Mouse (Mus musculus) layer of hippocampus, adult 8-10 months (tissue): ENCODE measurements at regions not wholly inside any gene's neighbourhood (a gene's known extent, or its start where the extent isn't known, plus 50 kb on each side); places are given as distances from the start of the nearest gene placed in this dataset.

Source experiments
- DNase-seq, 2 experiments: peaks; one replicate each; pipeline ENCODE4 v3.0.0; 2022; ENCODE audit warnings: low spot score in 2 of 2

DNA sequence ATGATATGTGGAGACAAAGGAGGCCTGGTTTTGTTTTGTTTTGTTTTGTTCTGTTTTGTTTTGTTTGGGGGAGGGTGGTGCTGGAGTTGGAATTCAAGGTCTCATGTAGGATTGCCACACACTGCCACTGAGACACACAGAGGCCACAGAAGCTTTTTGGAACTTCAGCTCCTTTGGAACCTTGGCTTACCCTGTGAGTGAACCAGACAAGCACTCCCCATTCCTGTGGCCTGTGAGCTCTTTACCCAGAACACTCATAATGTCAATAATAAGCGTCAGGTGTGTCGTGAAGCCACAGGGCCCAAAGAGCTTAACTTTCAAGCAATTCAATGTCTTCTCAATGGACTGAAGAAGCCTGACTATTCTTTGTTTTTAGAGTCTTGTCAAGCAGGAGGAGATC lies 70.2 kb upstream of the Il15 start:
- no peak for DNase-seq

GRCm38 (mm10) chr8:82471825-82472224 lies 68.8 kb upstream of the Il15 start:
- DNase-seq, result no peak

DNA sequence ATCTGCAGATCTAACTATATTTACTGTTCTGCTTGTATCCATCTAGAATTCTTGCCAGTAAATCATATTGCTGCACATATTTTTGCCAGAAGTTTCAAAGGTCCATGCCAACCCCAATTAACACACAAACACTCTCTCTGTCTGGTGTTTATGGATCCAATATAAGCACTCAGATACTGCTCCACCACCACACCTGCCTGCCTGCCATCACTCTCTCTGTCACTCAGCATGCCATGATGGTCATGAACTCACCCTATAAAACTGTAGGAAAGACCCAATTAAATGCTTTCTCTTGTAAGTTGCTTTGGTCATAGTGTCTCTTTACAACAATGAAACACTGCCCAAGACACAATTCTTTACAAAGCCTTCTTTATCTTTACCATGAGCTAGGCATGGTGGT lies 66.8 kb upstream of the Il15 start:
- no peak for DNase-seq

DNA sequence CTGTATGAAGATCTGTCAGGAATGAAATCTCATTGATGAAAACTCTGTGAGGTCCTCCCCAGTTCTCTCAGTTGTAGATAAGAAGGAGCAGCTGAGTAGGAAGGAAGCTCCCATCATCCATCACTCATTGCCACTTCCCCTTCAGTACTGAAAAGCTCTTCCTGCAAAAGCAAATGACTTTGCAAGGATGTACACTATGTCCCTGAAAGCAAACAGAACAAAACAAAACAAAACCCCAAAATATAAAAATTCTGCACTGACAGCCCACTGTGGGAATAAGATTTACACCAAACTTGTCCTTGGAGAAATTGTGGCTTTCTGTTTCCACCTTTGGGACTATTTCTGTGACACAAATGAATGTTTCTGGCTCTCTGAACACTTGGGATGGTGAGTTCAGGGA lies 59.8 kb upstream of the Il15 start:
- no peak for DNase-seq

DNA sequence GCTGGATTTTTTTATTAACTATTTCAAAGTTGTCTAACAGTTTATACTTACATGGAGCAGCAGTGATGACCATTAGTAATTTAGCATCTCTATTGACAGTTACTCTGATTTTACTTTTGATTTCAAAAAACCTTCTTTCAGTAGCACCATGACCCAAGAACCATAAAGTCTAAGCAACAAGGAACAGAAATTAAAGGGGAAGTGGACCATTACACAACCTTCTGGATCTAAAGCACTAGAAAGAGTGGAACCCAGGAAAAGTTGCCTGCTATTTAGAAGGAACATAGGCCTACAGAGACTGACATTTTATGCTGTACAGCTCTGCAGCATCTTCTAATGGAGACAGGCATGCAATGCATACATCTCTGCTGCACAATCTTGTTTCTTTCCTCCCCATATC lies 56.0 kb upstream of the Il15 start:
- no peak for DNase-seq

GRCm38 (mm10) chr8:82454056-82454455 lies 51.0 kb upstream of the Il15 start:
- DNase-seq, result no peak
